Mouse (Mus musculus) lung, embryonic 14.5 days (tissue): Measurements from ENCODE around the gene Clic4. TPM values are rescaled to one million over a fixed set of nuclear protein-coding genes. Genes with fewer than 3 reads are reported as not detected.

Experiments used
- ATAC-seq: fragments of 200-750 bp; cut with Nextera tagmentation; 2 replicates; pipeline ENCODE4 v1.8.0; 2017; ENCODE audit warnings: mild to moderate bottlenecking, moderate TSS enrichment, moderate library complexity; ENCODE audit not compliant: insufficient read depth
- DNase-seq: peaks from one replicate; pipeline ENCODE4 v3.0.0-alpha.2; 2015
- H3K27ac ChIP-seq: fragments of 300-500 bp; sonication (generic); 2 replicates; pipeline ENCODE4 v1.5.1; 2014; ENCODE audit warnings: low read depth, mild to moderate bottlenecking, moderate library complexity
- H3K27me3 ChIP-seq: fragments of 300-500 bp; sonication (generic); 2 replicates; pipeline ENCODE4 v1.6.1; 2014; ENCODE audit warnings: low read length, control low read depth; ENCODE audit not compliant: insufficient read depth
- H3K36me3 ChIP-seq: fragments of 300-500 bp; sonication (generic); 2 replicates; pipeline ENCODE4 v1.6.1; 2014; ENCODE audit warnings: control low read depth; ENCODE audit not compliant: insufficient read depth
- H3K4me1 ChIP-seq: fragments of 300-500 bp; sonication (generic); 2 replicates; pipeline ENCODE4 v1.6.1; 2014; ENCODE audit warnings: antibody characterized with exemption, control low read depth; ENCODE audit not compliant: insufficient read depth
- H3K4me2 ChIP-seq: fragments of 300-500 bp; sonication (generic); 2 replicates; pipeline ENCODE4 v1.6.1; 2014; ENCODE audit warnings: mild to moderate bottlenecking
- H3K4me3 ChIP-seq: fragments of 300-500 bp; sonication (generic); 2 replicates; pipeline ENCODE4 v1.5.1; 2014; ENCODE audit warnings: low read depth, low read length
- H3K9ac ChIP-seq: fragments of 300-500 bp; sonication (generic); 2 replicates; pipeline ENCODE4 v1.6.1; 2014
- H3K9me3 ChIP-seq: fragments of 300-500 bp; sonication (generic); 2 replicates; pipeline ENCODE4 v1.6.1; 2016; ENCODE audit warnings: low read depth, low read length, control low read depth
- CTCF ChIP-seq: IDR thresholded peaks from 2 replicates; pipeline ENCODE4 v1.5.1; 2016; ENCODE audit warnings: antibody characterized with exemption, low read depth
- WGBS: fragments of 180-500 bp; shearing (Covaris S2); extraction: QIAGEN DNeasy Blood & Tissue Kit; methylation state at CpG from one replicate; pipeline ENCODE4 v1.1.7; 2014; 5-methylcytosine and 5-hydroxymethylcytosine counted together
- polyA plus RNA-seq: library from polyadenylated mRNA; unstranded; fragments of >200 nt; fragmentation: Nextera tagmentation; extraction: Ambion mirVana; gene quantifications from 2 replicates; pipeline ENCODE4 v1.2.1, GENCODE M21; 2014

Gene Clic4
- polyA plus RNA-seq, 1 experiment from 2014 or later: 133 TPM

GRCm38 (mm10) chr4:135235546-135235945 lies 37.1 kb downstream of the Clic4 start:
- 62% methylated on average over 8 of the region's 8 CpGs for WGBS
- no peaks in the 10 kb centered on the region for H3K27me3 ChIP-seq
- DNase-seq: peak; percentile 39
- TF ChIP-seq CTCF: no peak
- no peak for ATAC-seq
- H3K9me3 ChIP-seq: no peaks in the 10 kb centered on the region
- H3K36me3 ChIP-seq: peaks cover 33% of the 10 kb centered on the region
- H3K4me1 ChIP-seq: peaks cover 10% of the 10 kb centered on the region; the same call in 1 of the 2 replicates
- H3K9ac ChIP-seq: no peak overlapping the region
- no peak overlapping the region for H3K4me2 ChIP-seq
- no peak overlapping the region for H3K4me3 ChIP-seq
- H3K27ac ChIP-seq: no peak overlapping the region

DNA sequence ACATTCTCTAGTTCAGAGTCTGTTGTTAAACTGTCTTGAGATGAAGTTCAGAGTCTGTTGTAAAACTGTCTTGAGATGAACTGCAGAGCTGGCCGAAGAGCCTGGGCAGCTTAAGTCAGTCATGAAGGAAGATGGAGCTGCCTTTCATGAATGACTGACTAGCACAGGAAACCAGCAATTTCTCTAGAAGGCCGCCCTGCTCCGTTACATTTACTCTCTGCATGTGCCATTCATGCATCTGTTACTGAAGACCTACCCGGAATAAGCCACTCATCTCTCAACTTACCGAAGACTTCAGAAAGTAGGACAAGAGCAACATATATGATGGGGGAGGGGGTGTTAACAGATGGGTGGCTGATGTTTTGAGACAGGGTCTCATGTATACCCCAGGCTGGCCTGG lies 40.1 kb downstream of the Clic4 start:
- H3K4me1 ChIP-seq: no peaks in the 10 kb centered on the region
- no peak overlapping the region for H3K27ac ChIP-seq
- H3K9me3 ChIP-seq: no peaks in the 10 kb centered on the region
- H3K9ac ChIP-seq: no peak overlapping the region
- WGBS: 60% methylated on average over 5 of the region's 5 CpGs
- H3K4me2 ChIP-seq: no peak overlapping the region
- ATAC-seq (no peak), DNase-seq (no peak)
- no peak overlapping the region for H3K4me3 ChIP-seq
- TF ChIP-seq CTCF: no peak
- H3K36me3 ChIP-seq: peaks cover 29% of the 10 kb centered on the region
- no peaks in the 10 kb centered on the region for H3K27me3 ChIP-seq

DNA sequence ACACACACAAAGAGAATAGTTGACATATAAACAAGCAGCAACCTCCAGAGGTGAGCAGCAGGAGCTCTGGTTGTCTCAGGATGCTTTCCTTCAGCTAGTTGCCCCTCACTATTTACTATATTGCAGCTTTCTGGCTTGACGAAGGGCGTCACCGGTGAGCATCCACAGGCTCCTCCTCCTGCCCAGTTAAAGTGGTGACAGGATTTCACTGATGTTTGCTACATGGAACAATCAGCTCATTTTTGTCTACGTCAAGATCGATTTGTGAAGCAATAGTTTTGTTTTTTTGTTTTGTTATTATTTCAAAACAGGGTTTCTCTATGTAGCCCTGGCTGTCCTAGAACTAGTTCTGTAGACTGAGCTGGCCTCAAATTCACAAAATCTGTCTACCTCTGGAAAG lies 41.1 kb downstream of the Clic4 start:
- WGBS: 75% methylated on average over 5 of the region's 5 CpGs
- Histone ChIP-seq H3K9me3 (no peaks in the 10 kb centered on the region), H3K4me3 (no peak overlapping the region), H3K9ac (no peak overlapping the region), H3K4me2 (no peak overlapping the region), H3K4me1 (no peaks in the 10 kb centered on the region), H3K36me3 (peaks cover 22% of the 10 kb centered on the region), H3K27me3 (no peaks in the 10 kb centered on the region), H3K27ac (no peak overlapping the region)
- TF ChIP-seq CTCF: no peak
- DNase-seq (no peak), ATAC-seq (no peak)

- Histone ChIP-seq H3K4me1 (no peaks in the 10 kb centered on the region), H3K9ac (no peak overlapping the region), H3K27me3 (no peaks in the 10 kb centered on the region), H3K9me3 (no peaks in the 10 kb centered on the region), H3K36me3 (peaks cover 23% of the 10 kb centered on the region; the same call in 1 of the 2 replicates), H3K27ac (no peak overlapping the region), H3K4me3 (no peak overlapping the region), H3K4me2 (no peak overlapping the region)
- no peak for TF ChIP-seq CTCF
- DNase-seq (no peak), ATAC-seq (no peak)
- WGBS: 80% methylated on average over 3 of the region's 3 CpGs
These were observed 41.5 kb downstream of the Clic4 start for GRCm38 (mm10) chr4:135231136-135231535.

DNA sequence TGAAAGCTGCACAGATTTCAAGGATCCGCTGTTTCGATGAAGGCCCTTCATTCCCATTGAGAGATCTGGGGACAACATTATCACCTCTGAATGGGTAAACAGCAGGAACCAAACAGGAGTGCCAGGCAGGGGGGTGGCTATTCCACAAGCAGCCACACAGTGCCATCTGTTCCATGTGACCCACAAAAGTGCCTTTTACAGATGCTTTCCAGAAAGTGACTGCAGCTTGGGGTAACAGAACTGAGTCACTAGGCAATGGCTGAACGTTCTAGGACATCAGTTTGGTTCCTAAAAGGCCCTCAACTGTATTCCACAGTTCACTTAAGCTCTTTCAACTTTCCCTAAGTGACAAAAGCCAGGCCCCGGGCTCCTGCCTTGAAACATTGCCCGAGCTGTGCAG lies 42.0 kb downstream of the Clic4 start:
- no peak overlapping the region for H3K27ac ChIP-seq
- DNase-seq (no peak), ATAC-seq (no peak)
- WGBS: 80% methylated on average over 5 of the region's 5 CpGs
- peaks cover 26% of the 10 kb centered on the region; the same call in 1 of the 2 replicates for H3K36me3 ChIP-seq
- H3K27me3 ChIP-seq: no peaks in the 10 kb centered on the region
- no peaks in the 10 kb centered on the region for H3K4me1 ChIP-seq
- H3K9ac ChIP-seq: no peak overlapping the region
- TF ChIP-seq CTCF: no peak
- H3K9me3 ChIP-seq: no peaks in the 10 kb centered on the region
- H3K4me2 ChIP-seq: no peak overlapping the region
- no peak overlapping the region for H3K4me3 ChIP-seq

- Histone ChIP-seq H3K27me3 (no peaks in the 10 kb centered on the region), H3K27ac (no peak overlapping the region), H3K4me1 (no peaks in the 10 kb centered on the region), H3K9me3 (no peaks in the 10 kb centered on the region), H3K4me3 (no peak overlapping the region), H3K36me3 (peaks cover 25% of the 10 kb centered on the region), H3K4me2 (no peak overlapping the region), H3K9ac (no peak overlapping the region)
- 72% methylated on average over 4 of the region's 4 CpGs for WGBS
- no peak for DNase-seq
- TF ChIP-seq CTCF: no peak
- ATAC-seq: no peak
These were observed 42.7 kb downstream of the Clic4 start for GRCm38 (mm10) chr4:135229871-135230270.

- H3K9ac ChIP-seq: no peak overlapping the region
- ATAC-seq (no peak), DNase-seq (no peak)
- TF ChIP-seq CTCF: no peak
- H3K4me2 ChIP-seq: no peak overlapping the region
- no peaks in the 10 kb centered on the region for H3K4me1 ChIP-seq
- no peaks in the 10 kb centered on the region for H3K9me3 ChIP-seq
- WGBS: 77% methylated on average over 3 of the region's 3 CpGs
- H3K27me3 ChIP-seq: no peaks in the 10 kb centered on the region
- peaks cover 35% of the 10 kb centered on the region for H3K36me3 ChIP-seq
- H3K4me3 ChIP-seq: no peak overlapping the region
- no peak overlapping the region for H3K27ac ChIP-seq
These were observed 44.5 kb downstream of the Clic4 start for GRCm38 (mm10) chr4:135228136-135228535.
